Mouse (Mus musculus) thymus, adult 2 months (tissue): ENCODE measurements around the gene Ptbp1.

ENCODE experiments used
- CTCF ChIP-seq: fragments of 200-500 bp; IDR thresholded peaks from 2 replicates; pipeline ENCODE4 v1.5.1; 2012; ENCODE audit warnings: mild to moderate bottlenecking, control low read depth, low read length, moderate library complexity, borderline replicate concordance; ENCODE audit not compliant: control insufficient read depth, poor library complexity, insufficient read depth; ENCODE audit errors: extremely low read depth
- POLR2A ChIP-seq: fragments of 200-500 bp; IDR thresholded peaks from 2 replicates; pipeline ENCODE4 v1.6.1; 2012; ENCODE audit warnings: mild to moderate bottlenecking, low read length, control low read depth, moderate library complexity; ENCODE audit not compliant: control insufficient read depth, poor library complexity, insufficient read depth; ENCODE audit errors: extremely low read depth

GRCm38 (mm10) chr10:79874290-79874862 lies 20.1 kb downstream of the Ptbp1 start, which contains the start of the genes Prtn3 and Plppr3:
- no peak for TF ChIP-seq CTCF
- no peak for TF ChIP-seq POLR2A
